Mouse (Mus musculus) stomach, postnatal 0 days (tissue): ENCODE data around the gene Pi4k2b. TPM values are rescaled to one million over a fixed set of nuclear protein-coding genes. Genes with fewer than 3 reads are reported as not detected.

Experiments
- ATAC-seq: fragments of 200-750 bp; cut with Nextera tagmentation; 2 replicates; pipeline ENCODE4 v1.8.0; 2017; ENCODE audit not compliant: low FRiP score, low TSS enrichment
- DNase-seq: peaks from one replicate; pipeline ENCODE4 v3.0.0-alpha.2; 2016; ENCODE audit warnings: low spot score
- H3K27ac ChIP-seq: fragments of 300-500 bp; sonication (generic); replicated peaks from 2 replicates; pipeline ENCODE4 v1.5.1; 2014; ENCODE audit warnings: mild to moderate bottlenecking, control low read depth
- H3K27me3 ChIP-seq: fragments of 300-500 bp; sonication (generic); 2 replicates; pipeline ENCODE4 v1.6.1; 2014; ENCODE audit warnings: low read length; ENCODE audit not compliant: control insufficient read depth, insufficient read depth
- H3K36me3 ChIP-seq: fragments of 300-500 bp; sonication (generic); 2 replicates; pipeline ENCODE4 v1.6.1; 2014; ENCODE audit warnings: low read length, mixed read lengths; ENCODE audit not compliant: control insufficient read depth, insufficient read depth
- H3K4me1 ChIP-seq: fragments of 300-500 bp; sonication (generic); replicated peaks from 2 replicates; pipeline ENCODE4 v1.6.1; 2014; ENCODE audit warnings: antibody characterized with exemption; ENCODE audit not compliant: control insufficient read depth, insufficient read depth
- H3K4me2 ChIP-seq: fragments of 300-500 bp; sonication (generic); replicated peaks from 2 replicates; pipeline ENCODE4 v1.6.1; 2014; ENCODE audit warnings: low read depth, mild to moderate bottlenecking, control low read depth, moderate library complexity
- H3K4me3 ChIP-seq: fragments of 300-500 bp; sonication (generic); 2 replicates; pipeline ENCODE4 v1.5.1; 2014; ENCODE audit warnings: low read depth, low read length, control low read depth
- H3K9ac ChIP-seq: fragments of 300-500 bp; sonication (generic); 2 replicates; pipeline ENCODE4 v1.6.1; 2014; ENCODE audit warnings: mild to moderate bottlenecking, low read length, control low read depth, mixed read lengths
- H3K9me3 ChIP-seq: fragments of 300-500 bp; sonication (generic); 2 replicates; pipeline ENCODE4 v1.6.1; 2016; ENCODE audit warnings: low read length; ENCODE audit not compliant: control insufficient read depth
- CTCF ChIP-seq: IDR thresholded peaks from 2 replicates; pipeline ENCODE4 v1.5.1; 2016; ENCODE audit warnings: antibody characterized with exemption, low read depth, mild to moderate bottlenecking, moderate library complexity
- EP300 ChIP-seq: optimal IDR thresholded peaks from 2 replicates; pipeline ENCODE3; 2016; ENCODE audit warnings: antibody characterized with exemption
- WGBS: fragments of 180-500 bp; shearing (Covaris S2); extraction: QIAGEN DNeasy Blood & Tissue Kit; methylation state at CpG from one replicate; pipeline ENCODE4 v1.1.7; 2014; 5-methylcytosine and 5-hydroxymethylcytosine counted together
- polyA plus RNA-seq: library from polyadenylated mRNA; unstranded; fragments of >200 nt; fragmentation: Nextera tagmentation; extraction: Ambion mirVana; gene quantifications from 2 replicates; pipeline ENCODE4 v1.2.1, GENCODE M21; 2015

The Pi4k2b gene
- polyA plus RNA-seq, 1 experiment from 2014 or later, result 29.1 TPM

DNA sequence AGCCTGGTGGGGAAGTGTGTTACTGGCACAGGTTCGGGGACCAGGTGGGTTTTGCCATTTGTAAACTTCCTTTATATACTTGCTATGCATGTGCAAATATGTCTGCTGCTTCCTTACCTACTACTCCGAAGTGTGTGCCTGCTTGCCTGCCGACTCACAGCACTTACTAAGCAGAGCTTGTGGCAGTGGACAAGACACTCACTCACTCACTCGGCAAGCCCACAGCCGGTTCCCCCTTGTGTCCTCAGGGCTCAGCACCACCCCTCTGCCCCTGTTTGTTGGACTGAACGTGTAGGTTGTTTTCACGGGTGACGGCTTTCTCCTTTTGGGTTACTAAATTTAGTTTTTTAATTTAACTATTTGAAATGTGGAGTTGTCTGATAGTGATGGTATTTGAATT is 65.0 kb downstream of the Pi4k2b start:
- DNase-seq, result no peak
- no peaks in the 10 kb centered on the region for H3K9me3 ChIP-seq
- no peak overlapping the region for H3K27ac ChIP-seq
- H3K9ac ChIP-seq, result no peak overlapping the region
- H3K36me3 ChIP-seq, result 0 out of 2 replicates have a peak, but pooled peaks cover 2% of the 10 kb centered on the region
- no peaks in the 10 kb centered on the region for H3K27me3 ChIP-seq
- TF ChIP-seq CTCF (no peak), EP300 (no peak)
- no peak overlapping the region for H3K4me2 ChIP-seq
- no peak for ATAC-seq
- H3K4me3 ChIP-seq, result no peak overlapping the region
- 71% methylated on average over 8 of the region's 8 CpGs for WGBS
- no peaks in the 10 kb centered on the region for H3K4me1 ChIP-seq

DNA sequence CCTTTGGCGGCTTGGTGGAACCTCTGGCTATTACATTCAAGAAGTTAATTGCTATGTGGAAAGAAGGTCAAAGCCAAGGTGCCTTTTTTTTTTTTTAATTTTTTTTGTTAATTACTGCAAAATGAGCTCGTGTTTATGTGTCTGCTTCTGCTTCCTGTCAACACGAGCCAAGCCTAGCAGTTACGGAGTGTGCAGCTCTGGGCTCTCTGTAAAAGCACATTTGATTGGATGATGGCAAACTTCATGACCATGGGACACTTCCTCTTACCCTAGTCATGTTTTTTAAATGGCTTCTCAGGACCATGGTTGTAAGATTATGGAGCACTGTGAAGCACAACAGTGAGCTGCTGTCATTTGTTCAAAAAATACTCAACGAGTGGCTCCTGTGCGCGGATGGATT is 65.7 kb downstream of the Pi4k2b start:
- Histone ChIP-seq H3K27ac (no peak overlapping the region), H3K4me1 (no peaks in the 10 kb centered on the region), H3K27me3 (no peaks in the 10 kb centered on the region), H3K4me3 (no peak overlapping the region), H3K9ac (no peak overlapping the region), H3K4me2 (no peak overlapping the region), H3K36me3 (0 out of 2 replicates have a peak, but pooled peaks cover 2% of the 10 kb centered on the region), H3K9me3 (no peaks in the 10 kb centered on the region)
- no peak for DNase-seq
- TF ChIP-seq EP300 (no peak), CTCF (no peak)
- no peak for ATAC-seq
- WGBS, result 90% methylated on average over 7 of the region's 7 CpGs

DNA sequence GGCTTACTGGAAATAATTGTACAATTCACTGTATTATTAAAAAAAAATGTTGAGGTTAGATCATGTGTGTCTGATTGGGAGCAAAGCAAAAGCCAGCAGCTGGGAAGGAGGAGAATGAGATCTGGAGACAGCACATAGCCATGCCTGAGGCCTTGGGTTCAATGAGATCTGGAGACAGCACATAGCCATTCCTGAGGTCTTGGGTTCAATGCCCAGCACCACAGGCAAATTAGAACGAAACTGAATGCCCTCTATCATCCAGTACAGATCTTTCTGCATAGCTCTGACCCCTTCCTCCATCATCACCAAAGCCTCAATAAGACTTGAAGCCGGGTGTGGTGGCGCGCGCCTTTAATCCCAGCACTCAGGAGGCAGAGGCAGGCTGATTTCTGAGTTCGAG is 69.1 kb downstream of the Pi4k2b start:
- no peaks in the 10 kb centered on the region for H3K9me3 ChIP-seq
- 95% methylated on average over 6 of the region's 6 CpGs for WGBS
- TF ChIP-seq EP300 (no peak), CTCF (no peak)
- ATAC-seq, result no peak
- no peak for DNase-seq
- no peaks in the 10 kb centered on the region for H3K27me3 ChIP-seq
- no peak overlapping the region for H3K4me2 ChIP-seq
- no peak overlapping the region for H3K27ac ChIP-seq
- H3K4me3 ChIP-seq, result no peak overlapping the region
- no peak overlapping the region for H3K9ac ChIP-seq
- no peaks in the 10 kb centered on the region for H3K4me1 ChIP-seq
- H3K36me3 ChIP-seq, result peaks cover 6% of the 10 kb centered on the region

DNA sequence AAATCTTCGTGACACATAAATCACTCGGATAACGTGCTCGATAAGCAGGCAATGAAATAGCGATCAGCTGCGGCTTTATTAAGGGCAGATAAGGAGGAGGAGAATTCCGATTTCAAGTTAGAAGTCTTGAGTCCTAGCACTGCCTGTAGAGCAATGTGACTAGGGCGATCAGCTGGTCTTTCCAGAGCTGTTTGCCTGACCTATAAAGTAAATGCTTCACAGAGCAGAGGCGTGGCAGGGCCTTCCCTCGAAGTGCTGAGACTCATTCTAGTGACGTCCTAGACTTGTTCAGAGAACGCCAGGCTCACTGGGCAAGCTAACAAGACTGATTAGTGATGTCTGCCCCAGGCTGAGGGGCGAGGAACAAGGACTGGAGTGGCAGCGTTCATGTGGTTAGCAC is 69.7 kb downstream of the Pi4k2b start:
- Histone ChIP-seq H3K36me3 (peaks cover 6% of the 10 kb centered on the region), H3K9me3 (no peaks in the 10 kb centered on the region), H3K4me3 (no peak overlapping the region), H3K4me1 (no peaks in the 10 kb centered on the region), H3K4me2 (no peak overlapping the region), H3K27me3 (no peaks in the 10 kb centered on the region), H3K9ac (no peak overlapping the region), H3K27ac (no peak overlapping the region)
- WGBS, result 74% methylated on average over 14 of the region's 14 CpGs
- no peak for TF ChIP-seq EP300
- TF ChIP-seq CTCF, result no peak
- DNase-seq (peak; percentile 50), ATAC-seq (peak; percentile 82)

DNA sequence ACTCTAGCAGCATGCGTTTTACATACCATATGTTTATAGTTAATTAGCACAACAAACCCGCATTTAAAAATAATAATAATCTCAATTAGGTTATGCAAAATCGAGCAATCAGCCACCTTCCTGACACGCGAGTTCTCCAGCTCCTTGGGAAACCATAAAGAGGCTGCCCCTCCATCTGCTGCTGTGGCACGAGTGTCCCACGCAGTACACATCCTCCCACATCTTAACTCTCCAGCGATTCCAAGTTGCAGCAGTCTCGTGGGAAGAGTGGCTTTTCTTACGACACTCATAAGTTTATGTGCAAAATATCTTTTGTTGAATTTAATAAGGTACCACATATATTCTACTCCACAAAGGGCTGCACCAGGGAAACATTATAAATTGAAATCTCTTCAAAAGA is 71.1 kb downstream of the Pi4k2b start:
- Histone ChIP-seq H3K4me2 (no peak overlapping the region), H3K27ac (no peak overlapping the region), H3K9ac (no peak overlapping the region), H3K4me1 (no peaks in the 10 kb centered on the region), H3K4me3 (no peak overlapping the region), H3K36me3 (peaks cover 9% of the 10 kb centered on the region), H3K9me3 (no peaks in the 10 kb centered on the region), H3K27me3 (no peaks in the 10 kb centered on the region)
- DNase-seq (no peak), ATAC-seq (no peak)
- 92% methylated on average over 10 of the region's 10 CpGs for WGBS
- TF ChIP-seq EP300, result no peak
- TF ChIP-seq CTCF, result no peak

DNA sequence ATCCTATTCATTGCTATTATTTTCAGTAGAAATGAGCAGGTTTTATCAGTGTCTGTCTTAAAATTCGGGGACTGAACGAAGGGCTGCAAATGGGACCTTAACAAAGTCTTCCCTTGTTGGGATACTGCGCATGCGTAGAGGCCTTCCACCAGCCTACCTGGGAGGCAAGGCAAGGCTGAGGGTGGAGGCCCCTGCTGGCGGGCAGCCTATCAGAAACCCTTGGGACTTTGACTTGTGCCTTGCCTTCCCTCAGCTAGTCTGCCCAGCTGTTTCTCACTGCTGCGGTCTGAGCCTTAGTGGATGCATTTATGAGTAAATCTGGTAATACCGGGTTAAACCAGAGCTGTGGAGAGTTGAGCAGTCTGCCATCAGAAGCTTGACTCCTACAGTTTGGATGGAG is 71.9 kb downstream of the Pi4k2b start:
- no peak overlapping the region for H3K9ac ChIP-seq
- no peak overlapping the region for H3K27ac ChIP-seq
- peaks cover 7% of the 10 kb centered on the region for H3K36me3 ChIP-seq
- WGBS, result 92% methylated on average over 7 of the region's 7 CpGs
- no peaks in the 10 kb centered on the region for H3K4me1 ChIP-seq
- H3K4me3 ChIP-seq, result no peak overlapping the region
- no peaks in the 10 kb centered on the region for H3K27me3 ChIP-seq
- TF ChIP-seq EP300 (no peak), CTCF (no peak)
- H3K9me3 ChIP-seq, result no peaks in the 10 kb centered on the region
- DNase-seq, result no peak
- H3K4me2 ChIP-seq, result no peak overlapping the region
- ATAC-seq, result no peak
